Mouse (Mus musculus) CH12.LX (cell line): ENCODE measurements around the gene Hspd1. TPM values are rescaled to one million over a fixed set of nuclear protein-coding genes. Genes with fewer than 3 reads are reported as not detected.

Experiments used
- DNase-seq: peaks from one replicate; pipeline ENCODE4 v3.0.0-alpha.2; 2013; ENCODE audit errors: extremely low read depth
- H3K27ac ChIP-seq: 2 replicates; pipeline ENCODE4 v1.5.1; 2012; ENCODE audit warnings: low read depth, mild to moderate bottlenecking, control low read depth, moderate library complexity; ENCODE audit not compliant: insufficient read depth
- H3K27me3 ChIP-seq: replicated peaks from 2 replicates; pipeline ENCODE3; 2012; ENCODE audit warnings: inconsistent platforms
- H3K36me3 ChIP-seq, 2 experiments: replicated peaks in 1 of 2; 2 replicates each; pipeline versions ENCODE3 to v1.6.1; 2012; ENCODE audit warnings: inconsistent platforms in 1 of 2, low read length in 1 of 2, mild to moderate bottlenecking in 1 of 2, mixed read lengths in 1 of 2, moderate library complexity in 1 of 2; ENCODE audit not compliant: control insufficient read depth in 1 of 2, insufficient read depth in 1 of 2
- H3K4me1 ChIP-seq, 2 experiments: 2 replicates each; pipeline ENCODE4 v1.6.1; 2012; ENCODE audit warnings: inconsistent platforms in 1 of 2, moderate library complexity in 1 of 2; ENCODE audit not compliant: insufficient read depth in 2 of 2, control insufficient read depth in 1 of 2
- H3K4me2 ChIP-seq: 2 replicates; pipeline ENCODE4 v1.6.1; 2012; ENCODE audit warnings: low read depth, mild to moderate bottlenecking, control low read depth; ENCODE audit not compliant: poor library complexity, insufficient read depth, severe bottlenecking
- H3K4me3 ChIP-seq, 3 experiments: fragments of 150-350 bp in 1 of 3; sonication (generic) in 1 of 3; replicated peaks in 1 of 3; 2 replicates each; pipeline versions ENCODE3 to v1.5.1; 2011 to 2012; ENCODE audit warnings: low read depth in 2 of 3, low read length in 2 of 3, mild to moderate bottlenecking in 2 of 3, moderate library complexity in 2 of 3, control low read depth in 1 of 3, improper control_type of control experiment in 1 of 3, inconsistent platforms in 1 of 3, mixed read lengths in 1 of 3; ENCODE audit not compliant: poor library complexity in 1 of 3
- H3K79me2 ChIP-seq: replicated peaks from 2 replicates; pipeline ENCODE4 v1.6.1; 2012; ENCODE audit warnings: mild to moderate bottlenecking, moderate library complexity; ENCODE audit not compliant: control insufficient read depth, poor library complexity, insufficient read depth, severe bottlenecking; ENCODE audit errors: extremely low read depth
- H3K9ac ChIP-seq: 2 replicates; pipeline ENCODE4 v1.6.1; 2012; ENCODE audit warnings: low read depth, mild to moderate bottlenecking, control low read depth, moderate library complexity; ENCODE audit not compliant: insufficient read depth
- H3K9me3 ChIP-seq: replicated peaks from 2 replicates; pipeline ENCODE3; 2012; ENCODE audit warnings: low read length, inconsistent platforms, mixed read lengths
- BHLHE40 ChIP-seq: IDR thresholded peaks from 2 replicates; pipeline ENCODE4 v1.6.1; 2011; ENCODE audit warnings: mild to moderate bottlenecking, low read depth, low read length, improper control_type of control experiment
- CHD2 ChIP-seq: IDR thresholded peaks from 2 replicates; pipeline ENCODE4 v1.6.1; 2011; ENCODE audit warnings: low read length, improper control_type of control experiment
- CTCF ChIP-seq, 2 experiments: IDR thresholded peaks in 1 of 2; conservative IDR thresholded peaks in 1 of 2; 2 replicates each; pipeline ENCODE4 v1.5.1; 2011 to 2012; ENCODE audit warnings: low read depth in 2 of 2, low read length in 2 of 2, improper control_type of control experiment in 1 of 2, inconsistent platforms in 1 of 2, mild to moderate bottlenecking in 1 of 2, moderate library complexity in 1 of 2
- JUN ChIP-seq: IDR thresholded peaks from 2 replicates; pipeline ENCODE4 v1.6.1; 2011; ENCODE audit warnings: low read depth, mild to moderate bottlenecking, low read length, improper control_type of control experiment, moderate library complexity; ENCODE audit not compliant: insufficient read depth
- JUND ChIP-seq: conservative IDR thresholded peaks from 2 replicates; pipeline ENCODE4 v1.6.1; 2011; ENCODE audit warnings: low read depth, low read length, improper control_type of control experiment
- MAZ ChIP-seq: IDR thresholded peaks from 2 replicates; pipeline ENCODE4 v1.6.1; 2012; ENCODE audit warnings: low read depth, mild to moderate bottlenecking, inconsistent platforms, low read length, improper control_type of control experiment, moderate library complexity
- MEF2A ChIP-seq: IDR thresholded peaks from 2 replicates; pipeline ENCODE4 v1.6.1; 2014; ENCODE audit warnings: low read depth, mild to moderate bottlenecking, inconsistent platforms, low read length, improper control_type of control experiment, borderline replicate concordance
- MYC ChIP-seq: IDR thresholded peaks from 2 replicates; pipeline ENCODE4 v1.6.1; 2011; ENCODE audit warnings: low read depth, mild to moderate bottlenecking, improper control_type of control experiment, low read length
- PAX5 ChIP-seq: IDR thresholded peaks from 2 replicates; pipeline ENCODE4 v1.6.1; 2012; ENCODE audit warnings: low read length, inconsistent platforms, mixed read lengths
- POLR2A ChIP-seq: IDR thresholded peaks from 2 replicates; pipeline ENCODE4 v1.6.1; 2011; ENCODE audit warnings: low read depth, mild to moderate bottlenecking, improper control_type of control experiment, low read length
- POLR2AphosphoS2 ChIP-seq: IDR thresholded peaks from 2 replicates; pipeline ENCODE4 v1.6.1; 2011; ENCODE audit warnings: low read depth, low read length, improper control_type of control experiment
- RAD21 ChIP-seq: IDR thresholded peaks from 2 replicates; pipeline ENCODE4 v1.6.1; 2011; ENCODE audit warnings: low read depth, mild to moderate bottlenecking, low read length, improper control_type of control experiment, moderate library complexity
- TCF12 ChIP-seq: IDR thresholded peaks from 2 replicates; pipeline ENCODE4 v1.6.1; 2014; ENCODE audit warnings: low read depth, mild to moderate bottlenecking, inconsistent platforms, low read length, improper control_type of control experiment
- USF2 ChIP-seq: conservative IDR thresholded peaks from 2 replicates; pipeline ENCODE4 v1.6.1; 2011; ENCODE audit warnings: low read depth, low read length, improper control_type of control experiment
- ZC3H11A ChIP-seq: IDR thresholded peaks from 2 replicates; pipeline ENCODE4 v1.6.1; 2012; ENCODE audit warnings: low read depth, mild to moderate bottlenecking, inconsistent platforms, low read length, improper control_type of control experiment
- ZMIZ1 ChIP-seq: IDR thresholded peaks from 2 replicates; pipeline ENCODE4 v1.6.1; 2012; ENCODE audit warnings: low read depth, mild to moderate bottlenecking, inconsistent platforms, low read length, improper control_type of control experiment
- dilution Hi-C: fragments of 300-500 bp; cut with MboI; formaldehyde crosslinking; loops from 2 replicates; pipeline ENCODE4 v1.14.3; 2020; ENCODE audit warnings: low sequenced_read_pairs; ENCODE audit not compliant: extremely low pct_unique_long_range_greater_than_20kb, extremely low pct_ligation_motif_present
- in situ Hi-C: fragments of 300-500 bp; cut with MboI; formaldehyde crosslinking; loops from 3 replicates; pipeline ENCODE4 v1.14.3; 2019; ENCODE audit warnings: low sequenced_read_pairs, low pct_ligation_motif_present, low pct_unique_long_range_greater_than_20kb, mixed read lengths
- polyA plus RNA-seq: library from polyadenylated mRNA; unstranded; fragments of >175 nt; gene quantifications from 2 replicates; pipeline ENCODE4 v1.2.1, GENCODE M21; 2012; ENCODE audit warnings: low read depth; ENCODE audit not compliant: insufficient read length
- total RNA-seq, 2 experiments: library from RNA; depleted of rRNA; stranded (reverse); fragments of 300-350 nt in 1 of 2; fragments of >200 nt in 1 of 2; gene quantifications; 2 replicates each; pipeline ENCODE4 v1.2.3; 2012 to 2014

Gene Hspd1
- total and polyA plus RNA-seq, 3 experiments, result 363 to 920 (median 764) TPM

GRCm38 (mm10) chr1:55082106-55082505 is 5.9 kb downstream of the Hspd1 start:
- no peak overlapping the region for H3K27ac ChIP-seq
- H3K4me1 ChIP-seq, result peaks cover 4 to 44% of the 10 kb centered on the region in 2 experiments; a peak in 3 of 4 replicates
- no peak overlapping the region for H3K4me3 ChIP-seq

GRCm38 (mm10) chr1:55079677-55080076 is 8.4 kb downstream of the Hspd1 start:
- dilution Hi-C loops, result no loop called here

More at GRCm38 (mm10) chr1:55082106-55082505, 5.9 kb downstream of the Hspd1 start:
- TF ChIP-seq CTCF (conservative IDR thresholded peaks at IDR 0.05 in 1 of 2, IDR thresholded peaks at IDR 0.05 in 1 of 2; ENCODE audit: low read depth in 2 of 2, low read length in 2 of 2) (peak in 1 of 2 experiments; percentile 49; a peak in 3 of 4 replicates), MYC (no peak), RAD21 (peak; percentile 14)
- TF ChIP-seq, all 38 proteins: peak for 2
- Histone ChIP-seq H3K27me3 (no peaks in the 10 kb centered on the region), H3K9ac (no peak overlapping the region), H3K36me3 (peaks cover 57 to 74% of the 10 kb centered on the region in 2 experiments), H3K79me2 (peaks cover 56% of the 10 kb centered on the region), H3K9me3 (peaks cover 4% of the 10 kb centered on the region), H3K4me2 (no peak overlapping the region)
- peak; percentile 65 for DNase-seq
- dilution Hi-C loops, result no loop called here
- in situ Hi-C loops, result no loop called here

GRCm38 (mm10) chr1:55076849-55077516 is 11.1 kb downstream of the Hspd1 start:
- no peak overlapping the region for H3K4me2 ChIP-seq
- no peak for DNase-seq
- peak; percentile 91; the same call in 1 of the 2 replicates for TF ChIP-seq POLR2AphosphoS2
- peak; percentile 45; the same call in 1 of the 2 replicates for TF ChIP-seq ZMIZ1
- TF ChIP-seq JUND, result no peak
- TF ChIP-seq POLR2A, result peak; percentile 38
- TF ChIP-seq CHD2, result peak; percentile 28; the same call in 1 of the 2 replicates
- TF ChIP-seq MEF2A, result no peak
- no peak overlapping the region for H3K27ac ChIP-seq
- peaks cover 8% of the 10 kb centered on the region; the same call in 1 of the 2 replicates for H3K79me2 ChIP-seq
- dilution Hi-C loops, result no loop called here
- in situ Hi-C loops, result no loop called here
- peaks cover 32 to 58% of the 10 kb centered on the region in 2 experiments for H3K36me3 ChIP-seq
- peaks cover 0 to 11% of the 10 kb centered on the region in 2 experiments; a peak in 1 of 4 replicates for H3K4me1 ChIP-seq
- no peak overlapping the region for H3K9ac ChIP-seq
- no peaks in the 10 kb centered on the region for H3K9me3 ChIP-seq
- H3K27me3 ChIP-seq, result no peaks in the 10 kb centered on the region
- no peak overlapping the region for H3K4me3 ChIP-seq

More at GRCm38 (mm10) chr1:55079677-55080076, 8.4 kb downstream of the Hspd1 start:
- no peaks in the 10 kb centered on the region for H3K27me3 ChIP-seq
- peaks cover 4% of the 10 kb centered on the region for H3K9me3 ChIP-seq
- H3K4me3 ChIP-seq, result no peak overlapping the region
- no peak overlapping the region for H3K9ac ChIP-seq
- TF ChIP-seq PAX5, result no peak
- no peak for TF ChIP-seq JUND
- no peak for TF ChIP-seq TCF12
- TF ChIP-seq ZC3H11A, result no peak
- TF ChIP-seq BHLHE40, result no peak
- no peak for TF ChIP-seq POLR2AphosphoS2
- no peak for TF ChIP-seq JUN
- TF ChIP-seq POLR2A, result no peak
- TF ChIP-seq CHD2, result no peak
- TF ChIP-seq USF2, result no peak
- no peak for TF ChIP-seq MAZ
- TF ChIP-seq MEF2A, result no peak
- TF ChIP-seq, all 38 proteins: peak for 0
- in situ Hi-C loops, result no loop called here
- Histone ChIP-seq H3K27ac (no peak overlapping the region), H3K36me3 (peaks cover 54 to 77% of the 10 kb centered on the region in 2 experiments), H3K4me1 (peaks cover 4 to 35% of the 10 kb centered on the region in 2 experiments; a peak in 3 of 4 replicates), H3K4me2 (no peak overlapping the region), H3K79me2 (peaks cover 33% of the 10 kb centered on the region)
- no peak for DNase-seq
